Mouse (Mus musculus) MEL (cell line): ENCODE results near the gene Cdkal1. TPM values are rescaled to one million over a fixed set of nuclear protein-coding genes. Genes with fewer than 3 reads are reported as not detected.

ENCODE experiments used
- DNase-seq: peaks from one replicate; pipeline ENCODE4 v3.0.0; 2011; ENCODE audit warnings: low read depth, low spot score
- H3K27ac ChIP-seq: 2 replicates; pipeline ENCODE4 v1.5.1; 2012; ENCODE audit warnings: low read depth, mild to moderate bottlenecking, control low read depth, low read length, moderate library complexity; ENCODE audit not compliant: control insufficient read depth
- H3K27me3 ChIP-seq, 2 experiments: fragments of 150-350 bp in 1 of 2; sonication (generic) in 1 of 2; 2 replicates each; pipeline ENCODE4 v1.6.1; 2012; ENCODE audit warnings: low read length in 2 of 2, mild to moderate bottlenecking in 2 of 2, improper control_type of control experiment in 1 of 2, moderate library complexity in 1 of 2; ENCODE audit not compliant: insufficient read depth in 2 of 2, control insufficient read depth in 1 of 2
- H3K36me3 ChIP-seq, 2 experiments: 2 replicates each; pipeline ENCODE4 v1.6.1; 2012 to 2014; ENCODE audit warnings: low read length in 2 of 2, improper control_type of control experiment in 1 of 2, inconsistent platforms in 1 of 2, mild to moderate bottlenecking in 1 of 2; ENCODE audit not compliant: insufficient read depth in 2 of 2, control insufficient read depth in 1 of 2
- H3K4me1 ChIP-seq, 2 experiments: fragments of 150-350 bp in 1 of 2; sonication (generic) in 1 of 2; 2 replicates each; pipeline ENCODE4 v1.6.1; 2012; ENCODE audit warnings: low read length in 2 of 2, improper control_type of control experiment in 1 of 2, mild to moderate bottlenecking in 1 of 2; ENCODE audit not compliant: insufficient read depth in 2 of 2, control insufficient read depth in 1 of 2
- H3K4me3 ChIP-seq, 2 experiments: fragments of 150-350 bp in 1 of 2; sonication (generic) in 1 of 2; 2 replicates each; pipeline ENCODE4 v1.5.1; 2012; ENCODE audit warnings: low read depth in 2 of 2, low read length in 2 of 2, mild to moderate bottlenecking in 2 of 2, moderate library complexity in 2 of 2, control low read depth in 1 of 2, improper control_type of control experiment in 1 of 2; ENCODE audit not compliant: control insufficient read depth in 1 of 2, insufficient read depth in 1 of 2
- H3K79me2 ChIP-seq: 2 replicates; pipeline ENCODE4 v1.6.1; 2012; ENCODE audit warnings: mild to moderate bottlenecking, low read length, moderate library complexity; ENCODE audit not compliant: control insufficient read depth, poor library complexity, insufficient read depth
- H3K9ac ChIP-seq: 2 replicates; pipeline ENCODE4 v1.6.1; 2012; ENCODE audit warnings: low read depth, mild to moderate bottlenecking, control low read depth, low read length, moderate library complexity; ENCODE audit not compliant: control insufficient read depth, poor library complexity, severe bottlenecking
- H3K9me3 ChIP-seq: fragments of 150-350 bp; sonication (generic); replicated peaks from 2 replicates; pipeline ENCODE4 v1.6.1; 2012; ENCODE audit warnings: mild to moderate bottlenecking, low read length, improper control_type of control experiment, moderate library complexity; ENCODE audit not compliant: insufficient read depth
- CTCF ChIP-seq, 3 experiments: IDR thresholded peaks in 2 of 3; conservative IDR thresholded peaks in 1 of 3; 2 replicates each; pipeline ENCODE4 v1.5.1; 2011 to 2012; ENCODE audit warnings: low read length in 3 of 3, low read depth in 2 of 3, mild to moderate bottlenecking in 2 of 3, improper control_type of control experiment in 1 of 3, inconsistent platforms in 1 of 3, mixed read lengths in 1 of 3, moderate library complexity in 1 of 3; ENCODE audit not compliant: control insufficient read depth in 1 of 3, insufficient read depth in 1 of 3, poor library complexity in 1 of 3, severe bottlenecking in 1 of 3
- E2F4 ChIP-seq: IDR thresholded peaks from 2 replicates; pipeline ENCODE4 v1.6.1; 2011; ENCODE audit warnings: low read depth, low read length, improper control_type of control experiment, borderline replicate concordance
- ELF1 ChIP-seq: IDR thresholded peaks from 2 replicates; pipeline ENCODE4 v1.6.1; 2014; ENCODE audit warnings: low read depth, mild to moderate bottlenecking, inconsistent platforms, low read length, improper control_type of control experiment, moderate library complexity
- ETS1 ChIP-seq: IDR thresholded peaks from 2 replicates; pipeline ENCODE4 v1.6.1; 2012; ENCODE audit warnings: low read depth, mild to moderate bottlenecking, inconsistent platforms, low read length, improper control_type of control experiment, moderate library complexity
- GABPA ChIP-seq: IDR thresholded peaks from 2 replicates; pipeline ENCODE4 v1.6.1; 2012; ENCODE audit warnings: low read depth, mild to moderate bottlenecking, inconsistent platforms, low read length, improper control_type of control experiment, moderate library complexity
- JUND ChIP-seq: IDR thresholded peaks from 2 replicates; pipeline ENCODE4 v1.6.1; 2011; ENCODE audit warnings: low read depth, mild to moderate bottlenecking, improper control_type of control experiment, low read length
- KAT2A ChIP-seq: conservative IDR thresholded peaks from 2 replicates; pipeline ENCODE4 v1.6.1; 2012; ENCODE audit warnings: low read depth, low read length, improper control_type of control experiment, inconsistent platforms
- MAFK ChIP-seq: IDR thresholded peaks from 2 replicates; pipeline ENCODE4 v1.6.1; 2011; ENCODE audit warnings: low read depth, mild to moderate bottlenecking, low read length, improper control_type of control experiment, borderline replicate concordance
- MEF2A ChIP-seq: IDR thresholded peaks from 2 replicates; pipeline ENCODE4 v1.6.1; 2014; ENCODE audit warnings: low read depth, mild to moderate bottlenecking, inconsistent platforms, low read length, improper control_type of control experiment; ENCODE audit not compliant: poor library complexity, insufficient replicate concordance, severe bottlenecking; ENCODE audit errors: extremely low read depth
- MYC ChIP-seq: IDR thresholded peaks from 2 replicates; pipeline ENCODE4 v1.6.1; 2011; ENCODE audit warnings: low read depth, mild to moderate bottlenecking, low read length, improper control_type of control experiment, moderate library complexity
- NRF1 ChIP-seq: IDR thresholded peaks from 2 replicates; pipeline ENCODE4 v1.6.1; 2014; ENCODE audit warnings: low read depth, mild to moderate bottlenecking, inconsistent platforms, low read length, improper control_type of control experiment, moderate library complexity; ENCODE audit not compliant: poor library complexity, insufficient read depth, severe bottlenecking
- POLR2A ChIP-seq, 2 experiments: IDR thresholded peaks; 2 replicates each; pipeline ENCODE4 v1.6.1; 2011 to 2012; ENCODE audit warnings: low read length in 2 of 2, mild to moderate bottlenecking in 2 of 2, control low read depth in 1 of 2, improper control_type of control experiment in 1 of 2, low read depth in 1 of 2, moderate library complexity in 1 of 2; ENCODE audit not compliant: control insufficient read depth in 1 of 2, insufficient read depth in 1 of 2, poor library complexity in 1 of 2
- POLR2AphosphoS2 ChIP-seq: IDR thresholded peaks from 2 replicates; pipeline ENCODE4 v1.6.1; 2011; ENCODE audit warnings: low read length, improper control_type of control experiment
- RAD21 ChIP-seq: IDR thresholded peaks from 2 replicates; pipeline ENCODE4 v1.6.1; 2011; ENCODE audit warnings: mild to moderate bottlenecking, low read depth, low read length, improper control_type of control experiment
- RCOR1 ChIP-seq: IDR thresholded peaks from 2 replicates; pipeline ENCODE4 v1.6.1; 2012; ENCODE audit warnings: low read depth, mild to moderate bottlenecking, inconsistent platforms, low read length, improper control_type of control experiment
- SMC3 ChIP-seq: IDR thresholded peaks from 2 replicates; pipeline ENCODE4 v1.6.1; 2011; ENCODE audit warnings: low read depth, low read length, improper control_type of control experiment
- UBTF ChIP-seq: IDR thresholded peaks from 2 replicates; pipeline ENCODE4 v1.6.1; 2012; ENCODE audit warnings: low read depth, mild to moderate bottlenecking, inconsistent platforms, low read length, improper control_type of control experiment, moderate library complexity, borderline replicate concordance; ENCODE audit not compliant: insufficient read depth
- USF1 ChIP-seq: IDR thresholded peaks from 2 replicates; pipeline ENCODE4 v1.6.1; 2014; ENCODE audit warnings: low read depth, mild to moderate bottlenecking, inconsistent platforms, low read length, improper control_type of control experiment, moderate library complexity
- polyA plus RNA-seq, 2 experiments: library from polyadenylated mRNA; stranded (reverse) in 1 of 2; unstranded in 1 of 2; fragments of >175 nt in 1 of 2; fragments of >200 nt in 1 of 2; gene quantifications; 2 replicates each; pipeline versions ENCODE4 v1.2.1 to v1.2.4; 2012; ENCODE audit warnings: low replicate concordance in 2 of 2, low read depth in 1 of 2; ENCODE audit not compliant: insufficient read length in 2 of 2, insufficient read depth in 1 of 2, missing spikeins in 1 of 2
- total RNA-seq: library from RNA; depleted of rRNA; stranded (reverse); fragments of 300-350 nt; gene quantifications from 2 replicates; pipeline ENCODE4 v1.2.3, GENCODE M21; 2012

Cdkal1 gene
- total and polyA plus RNA-seq, 3 experiments: 10.6 to 11.0 TPM; not detected in 1

DNA sequence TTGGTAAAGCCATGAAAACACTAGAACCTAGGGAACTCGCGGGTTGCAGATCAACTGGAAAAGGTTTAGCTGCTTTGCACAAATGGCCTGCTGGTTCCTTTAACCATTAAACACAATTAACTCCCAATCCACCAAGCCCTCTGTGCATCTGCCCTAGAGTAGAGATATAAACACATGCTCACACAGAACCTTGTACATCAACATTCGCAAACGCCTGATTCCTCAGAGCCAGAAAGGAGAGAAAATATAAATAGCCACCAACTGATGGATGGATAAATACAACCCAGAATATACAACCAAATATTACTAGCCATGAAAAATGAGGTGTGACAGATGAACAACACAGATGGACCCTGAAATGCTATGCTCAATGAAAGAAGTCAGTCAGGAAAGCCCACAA is 70.6 kb downstream of the Cdkal1 start:
- DNase-seq: no peak
- Histone ChIP-seq H3K4me1 (no peaks in the 10 kb centered on the region), H3K4me3 (no peak overlapping the region), H3K79me2 (no peaks in the 10 kb centered on the region)
- TF ChIP-seq RAD21 (no peak), UBTF (no peak), KAT2A (no peak), MEF2A (no peak), POLR2AphosphoS2 (no peak), ETS1 (no peak), MYC (no peak), SMC3 (no peak), USF1 (no peak), CTCF (IDR thresholded peaks at IDR 0.05 in 2 of 3, conservative IDR thresholded peaks at IDR 0.05 in 1 of 3; ENCODE audit: control insufficient read depth in 1 of 3, insufficient read depth in 1 of 3, low read depth in 2 of 3, low read length in 3 of 3, poor library complexity in 1 of 3, severe bottlenecking in 1 of 3) (no peak), ELF1 (no peak), JUND (no peak), E2F4 (no peak)
- TF ChIP-seq, all 39 proteins: peak for 0
- Histone ChIP-seq H3K36me3 (no peaks in the 10 kb centered on the region; a peak in 1 of 4 replicates), H3K9me3 (no peaks in the 10 kb centered on the region), H3K27me3 (no peaks in the 10 kb centered on the region), H3K9ac (no peak overlapping the region), H3K27ac (no peak overlapping the region)

DNA sequence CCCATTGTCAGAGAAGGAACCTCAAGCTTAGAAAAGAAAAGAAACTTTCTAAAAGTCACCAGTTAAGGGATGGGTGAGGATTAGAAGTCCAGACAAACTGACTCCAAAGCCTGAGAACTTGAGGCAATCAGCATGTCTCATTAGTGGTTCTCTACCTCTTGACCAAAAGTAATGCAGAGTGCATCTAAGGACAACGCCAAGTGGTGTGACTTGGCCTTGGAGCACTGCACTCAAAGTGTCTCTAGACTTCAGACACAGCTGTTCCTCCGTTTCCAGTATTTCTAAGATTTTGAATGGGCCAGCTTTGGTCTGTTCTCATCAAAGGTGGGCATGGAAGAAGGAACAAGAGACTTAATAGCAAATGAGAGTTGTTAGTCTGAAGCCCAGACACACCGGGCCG is 74.1 kb downstream of the Cdkal1 start:
- Histone ChIP-seq H3K36me3 (no peaks in the 10 kb centered on the region), H3K27me3 (no peaks in the 10 kb centered on the region), H3K4me3 (no peak overlapping the region), H3K4me1 (no peaks in the 10 kb centered on the region), H3K9ac (no peak overlapping the region), H3K79me2 (no peaks in the 10 kb centered on the region), H3K27ac (no peak overlapping the region), H3K9me3 (no peaks in the 10 kb centered on the region)
- DNase-seq: no peak
- TF ChIP-seq POLR2A (IDR thresholded peaks at IDR 0.05; ENCODE audit: control insufficient read depth in 1 of 2, insufficient read depth in 1 of 2, low read depth in 1 of 2, low read length in 2 of 2, poor library complexity in 1 of 2) (no peak), MAFK (no peak), NRF1 (no peak), GABPA (no peak), CTCF (IDR thresholded peaks at IDR 0.05 in 2 of 3, conservative IDR thresholded peaks at IDR 0.05 in 1 of 3; ENCODE audit: control insufficient read depth in 1 of 3, insufficient read depth in 1 of 3, low read depth in 2 of 3, low read length in 3 of 3, poor library complexity in 1 of 3, severe bottlenecking in 1 of 3) (no peak), RCOR1 (no peak), POLR2AphosphoS2 (no peak), RAD21 (no peak)
